Mouse (Mus musculus): ENCODE results near the gene Hhatl.

GRCm38 (mm10) chr9:121828314-121828713, 36.0 kb upstream of the Hhatl start:
- TF ChIP-seq GATA1 (IDR thresholded peaks at IDR 0.05; ENCODE audit: borderline replicate concordance, low read length) (no peak), FLI1 (IDR thresholded peaks at IDR 0.05; ENCODE audit: low read length) (no peak)

All from megakaryocyte, embryonic 14.5 days (primary cell).